Mouse (Mus musculus): ENCODE data around the gene Fam129b. TPM values are rescaled to one million over a fixed set of nuclear protein-coding genes. Genes with fewer than 3 reads are reported as not detected.

Gene Fam129b
- total and polyA plus RNA-seq, 3 experiments = 0.53 to 20.7 (median 1.5) TPM

DNA sequence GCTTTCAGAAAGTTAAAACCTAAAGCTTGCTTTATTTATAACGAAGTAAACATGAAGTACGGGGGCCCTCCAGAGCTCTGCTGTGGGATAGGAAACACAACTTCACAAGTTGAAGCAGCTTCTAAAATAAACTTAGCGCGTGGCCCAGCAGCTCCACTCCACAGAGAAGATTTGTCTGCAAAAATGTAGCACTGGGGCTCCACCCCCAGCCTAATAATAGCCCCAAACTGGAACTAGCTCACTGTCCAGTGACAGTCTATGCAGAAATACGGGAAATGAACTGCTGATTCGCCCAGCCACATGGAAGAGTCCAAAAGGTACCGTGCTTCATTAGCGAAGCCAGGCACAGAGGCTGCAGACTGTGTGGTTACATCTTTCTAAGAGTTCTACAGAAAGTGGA is 93.4 kb downstream of the Fam129b start:
- Histone ChIP-seq H3K36me3 (replicated peaks) (peaks cover 62% of the 10 kb centered on the region), H3K4me3 (ENCODE audit: low read depth, low read length) (no peak overlapping the region), H3K27me3 (ENCODE audit: insufficient read depth, low read length) (no peaks in the 10 kb centered on the region), H3K9me3 (replicated peaks) (no peaks in the 10 kb centered on the region), H3K4me1 (ENCODE audit: insufficient read depth, low read depth, low read length) (peaks cover 42% of the 10 kb centered on the region)
- ATAC-seq (ENCODE audit: extremely low read depth, insufficient number of reproducible peaks, low FRiP score, poor library complexity, severe bottlenecking) (no peak), DNase-seq (ENCODE audit: low spot score) (no peak)
- TF ChIP-seq POLR2AphosphoS5 (IDR thresholded peaks at IDR 0.05; ENCODE audit: insufficient replicate concordance, low read depth, low read length) (no peak), GATA2 (IDR thresholded peaks at IDR 0.05; ENCODE audit: borderline replicate concordance, low read depth, low read length) (no peak), CTCF (IDR thresholded peaks at IDR 0.05; ENCODE audit: low read depth, low read length) (no peak), TAL1 (conservative IDR thresholded peaks at IDR 0.05; ENCODE audit: low read depth, low read length) (no peak), GATA1 (IDR thresholded peaks at IDR 0.05; ENCODE audit: borderline replicate concordance, low read length) (no peak)

DNA sequence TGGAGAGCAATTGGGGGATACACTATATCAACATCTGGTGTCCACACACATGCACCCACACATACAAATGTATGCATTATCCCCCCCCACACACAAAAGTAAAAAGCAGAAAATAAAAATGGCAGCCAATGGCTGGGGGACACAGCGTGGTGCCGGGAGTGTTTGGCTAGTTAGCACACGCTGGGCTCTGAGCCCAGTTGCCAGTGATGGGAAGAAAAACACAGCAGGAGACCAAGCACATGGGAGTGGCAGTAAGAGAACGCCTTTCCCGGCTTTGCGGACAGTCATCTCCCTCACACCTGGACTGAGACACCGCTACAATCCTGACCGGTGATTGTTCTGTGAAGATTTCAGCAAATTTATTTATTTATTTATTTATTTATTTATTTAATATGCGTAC is 95.3 kb downstream of the Fam129b start:
- Histone ChIP-seq H3K27me3 (ENCODE audit: insufficient read depth, low read length) (no peaks in the 10 kb centered on the region), H3K9me3 (replicated peaks) (no peaks in the 10 kb centered on the region), H3K4me1 (ENCODE audit: insufficient read depth, low read depth, low read length) (peaks cover 29% of the 10 kb centered on the region), H3K36me3 (replicated peaks) (peaks cover 73% of the 10 kb centered on the region), H3K4me3 (ENCODE audit: low read depth, low read length) (no peak overlapping the region)
- ATAC-seq (ENCODE audit: extremely low read depth, insufficient number of reproducible peaks, low FRiP score, poor library complexity, severe bottlenecking) (no peak), DNase-seq (ENCODE audit: low spot score) (no peak)
- TF ChIP-seq POLR2AphosphoS5 (IDR thresholded peaks at IDR 0.05; ENCODE audit: insufficient replicate concordance, low read depth, low read length) (no peak), GATA2 (IDR thresholded peaks at IDR 0.05; ENCODE audit: borderline replicate concordance, low read depth, low read length) (no peak), TAL1 (conservative IDR thresholded peaks at IDR 0.05; ENCODE audit: low read depth, low read length) (no peak), CTCF (IDR thresholded peaks at IDR 0.05; ENCODE audit: low read depth, low read length) (no peak)

DNA sequence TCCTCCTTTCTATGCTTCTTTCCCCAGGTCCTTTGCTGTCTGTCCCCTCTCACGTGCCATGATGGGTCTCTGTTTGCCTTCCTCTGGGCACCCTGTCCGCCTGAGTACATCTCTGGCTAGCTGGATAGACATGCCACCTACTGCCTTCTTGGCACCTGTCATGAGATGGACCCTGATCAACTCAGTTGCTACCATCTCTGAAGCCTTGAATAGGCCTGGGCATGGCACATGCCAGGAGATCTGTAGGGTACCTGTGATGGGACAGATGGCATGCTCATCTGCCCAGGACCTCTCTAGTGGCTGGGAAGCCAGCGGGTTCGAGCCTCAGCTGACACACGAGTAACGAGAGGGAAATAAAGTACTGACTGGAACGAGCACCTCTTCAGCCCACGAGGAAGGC is 98.3 kb downstream of the Fam129b start:
- no peaks in the 10 kb centered on the region for H3K9me3 ChIP-seq (replicated peaks)
- H3K4me1 ChIP-seq (ENCODE audit: insufficient read depth, low read depth, low read length) = peaks cover 28% of the 10 kb centered on the region
- DNase-seq (ENCODE audit: low spot score) = no peak
- peaks cover 80% of the 10 kb centered on the region for H3K36me3 ChIP-seq (replicated peaks)
- H3K4me3 ChIP-seq (ENCODE audit: low read depth, low read length) = no peak overlapping the region
- TF ChIP-seq TAL1 (conservative IDR thresholded peaks at IDR 0.05; ENCODE audit: low read depth, low read length) = no peak
- TF ChIP-seq GATA2 (IDR thresholded peaks at IDR 0.05; ENCODE audit: borderline replicate concordance, low read depth, low read length) = no peak
- TF ChIP-seq GATA1 (IDR thresholded peaks at IDR 0.05; ENCODE audit: borderline replicate concordance, low read length) = no peak
- TF ChIP-seq POLR2AphosphoS5 (IDR thresholded peaks at IDR 0.05; ENCODE audit: insufficient replicate concordance, low read depth, low read length) = no peak
- TF ChIP-seq CTCF (IDR thresholded peaks at IDR 0.05; ENCODE audit: low read depth, low read length) = no peak
- no peak for ATAC-seq (ENCODE audit: extremely low read depth, insufficient number of reproducible peaks, low FRiP score, poor library complexity, severe bottlenecking)
- H3K27me3 ChIP-seq (ENCODE audit: insufficient read depth, low read length) = no peaks in the 10 kb centered on the region

Other genes with a start within 250 kb of the Fam129b start
- gene Eng, start 229.5 kb upstream of the Fam129b start, total RNA-seq (2014; fragmentation: Nextera tagmentation) = 4.4 and 6.4 TPM in 2 replicates
- gene Eng, start 229.5 kb upstream of the Fam129b start, total RNA-seq (2017) = 0.76 and 0.93 TPM in 2 replicates
- gene Eng, start 229.5 kb upstream of the Fam129b start, polyA plus RNA-seq (2012) = 5.3 and 6.3 TPM in 2 replicates
- gene Fpgs, start 172.0 kb upstream of the Fam129b start, total RNA-seq (2014; fragmentation: Nextera tagmentation) = 14.7 and 22.9 TPM in 2 replicates
- gene Fpgs, start 172.0 kb upstream of the Fam129b start, total RNA-seq (2017) = 12.8 and 13.6 TPM in 2 replicates
- 81.4 and 145 TPM in 2 replicates for gene Fpgs, start 172.0 kb upstream of the Fam129b start, polyA plus RNA-seq (2012)
- 68.7 and 71.2 TPM in 2 replicates for gene Cdk9, start 163.0 kb upstream of the Fam129b start, total RNA-seq (2014; fragmentation: Nextera tagmentation)
- gene Cdk9, start 163.0 kb upstream of the Fam129b start, total RNA-seq (2017) = 31.7 and 32.5 TPM in 2 replicates
- gene Cdk9, start 163.0 kb upstream of the Fam129b start, polyA plus RNA-seq (2012) = 105 and 129 TPM in 2 replicates
- not detected in 2 replicates for gene Sh2d3c, start 155.1 kb upstream of the Fam129b start, total RNA-seq (2014; fragmentation: Nextera tagmentation)
- gene Sh2d3c, start 155.1 kb upstream of the Fam129b start, total RNA-seq (2017) = 0.06 and 0.98 TPM in 2 replicates
- 0.35 and 0.39 TPM in 2 replicates for gene Sh2d3c, start 155.1 kb upstream of the Fam129b start, polyA plus RNA-seq (2012)
- gene 6330409D20Rik, start 135.1 kb upstream of the Fam129b start, total RNA-seq (2014; fragmentation: Nextera tagmentation) = not detected in 2 replicates
- gene 6330409D20Rik, start 135.1 kb upstream of the Fam129b start, total RNA-seq (2017) = 0.17 TPM in 1 of 2 replicates, not detected in the other
- not detected in 2 replicates for gene 6330409D20Rik, start 135.1 kb upstream of the Fam129b start, polyA plus RNA-seq (2012)
- 9.0 and 9.7 TPM in 2 replicates for gene Tor2a, start 118.9 kb upstream of the Fam129b start, total RNA-seq (2014; fragmentation: Nextera tagmentation)
- 14.0 and 17.7 TPM in 2 replicates for gene Tor2a, start 118.9 kb upstream of the Fam129b start, total RNA-seq (2017)
- 28.2 and 30.1 TPM in 2 replicates for gene Tor2a, start 118.9 kb upstream of the Fam129b start, polyA plus RNA-seq (2012)
- gene Ttc16, start 100.5 kb upstream of the Fam129b start, total RNA-seq (2014; fragmentation: Nextera tagmentation) = 0.53 TPM in 1 of 2 replicates, not detected in the other
- gene Ttc16, start 100.5 kb upstream of the Fam129b start, total RNA-seq (2017) = 0.17 and 0.38 TPM in 2 replicates
- 0.02 and 0.15 TPM in 2 replicates for gene Ttc16, start 100.5 kb upstream of the Fam129b start, polyA plus RNA-seq (2012)
- 3.4 and 4.0 TPM in 2 replicates for gene Ptrh1, start 100.3 kb upstream of the Fam129b start, total RNA-seq (2014; fragmentation: Nextera tagmentation)
- 4.8 and 5.0 TPM in 2 replicates for gene Ptrh1, start 100.3 kb upstream of the Fam129b start, total RNA-seq (2017)
- gene Ptrh1, start 100.3 kb upstream of the Fam129b start, polyA plus RNA-seq (2012) = 4.3 and 5.3 TPM in 2 replicates
- not detected in 2 replicates for gene Cfap157, start 91.7 kb upstream of the Fam129b start, total RNA-seq (2014; fragmentation: Nextera tagmentation)
- 0.11 and 1.6 TPM in 2 replicates for gene Cfap157, start 91.7 kb upstream of the Fam129b start, total RNA-seq (2017)
- not detected in 2 replicates for gene Cfap157, start 91.7 kb upstream of the Fam129b start, polyA plus RNA-seq (2012)
- gene Stxbp1, start 28.9 kb upstream of the Fam129b start, total RNA-seq (2014; fragmentation: Nextera tagmentation) = 13.7 TPM in 2 replicates
- gene Stxbp1, start 28.9 kb upstream of the Fam129b start, total RNA-seq (2017) = 2.9 and 3.3 TPM in 2 replicates
- gene Stxbp1, start 28.9 kb upstream of the Fam129b start, polyA plus RNA-seq (2012) = 4.7 and 6.1 TPM in 2 replicates
- 4,306 and 4,312 TPM in 2 replicates for gene Rpl12, start 85.4 kb downstream of the Fam129b start, total RNA-seq (2014; fragmentation: Nextera tagmentation)
- gene Rpl12, start 85.4 kb downstream of the Fam129b start, total RNA-seq (2017) = 1,968 and 2,280 TPM in 2 replicates
- gene Rpl12, start 85.4 kb downstream of the Fam129b start, polyA plus RNA-seq (2012) = 2,853 and 2,936 TPM in 2 replicates
- 10.4 and 12.8 TPM in 2 replicates for gene Lrsam1, start 85.5 kb downstream of the Fam129b start, total RNA-seq (2014; fragmentation: Nextera tagmentation)
- gene Lrsam1, start 85.5 kb downstream of the Fam129b start, total RNA-seq (2017) = 5.0 and 8.5 TPM in 2 replicates
- gene Lrsam1, start 85.5 kb downstream of the Fam129b start, polyA plus RNA-seq (2012) = 9.5 and 10.8 TPM in 2 replicates
- 8.2 and 10.0 TPM in 2 replicates for gene Slc2a8, start 106.0 kb downstream of the Fam129b start, total RNA-seq (2014; fragmentation: Nextera tagmentation)
- gene Slc2a8, start 106.0 kb downstream of the Fam129b start, total RNA-seq (2017) = 3.7 and 4.4 TPM in 2 replicates
- 41.2 and 77.2 TPM in 2 replicates for gene Slc2a8, start 106.0 kb downstream of the Fam129b start, polyA plus RNA-seq (2012)

Data from G1E (cell line).